Mouse (Mus musculus): ENCODE data around the gene Oit1. TPM values are rescaled to one million over a fixed set of nuclear protein-coding genes. Genes with fewer than 3 reads are reported as not detected.

Gene Oit1
- total and polyA plus RNA-seq, 3 experiments = not detected

DNA sequence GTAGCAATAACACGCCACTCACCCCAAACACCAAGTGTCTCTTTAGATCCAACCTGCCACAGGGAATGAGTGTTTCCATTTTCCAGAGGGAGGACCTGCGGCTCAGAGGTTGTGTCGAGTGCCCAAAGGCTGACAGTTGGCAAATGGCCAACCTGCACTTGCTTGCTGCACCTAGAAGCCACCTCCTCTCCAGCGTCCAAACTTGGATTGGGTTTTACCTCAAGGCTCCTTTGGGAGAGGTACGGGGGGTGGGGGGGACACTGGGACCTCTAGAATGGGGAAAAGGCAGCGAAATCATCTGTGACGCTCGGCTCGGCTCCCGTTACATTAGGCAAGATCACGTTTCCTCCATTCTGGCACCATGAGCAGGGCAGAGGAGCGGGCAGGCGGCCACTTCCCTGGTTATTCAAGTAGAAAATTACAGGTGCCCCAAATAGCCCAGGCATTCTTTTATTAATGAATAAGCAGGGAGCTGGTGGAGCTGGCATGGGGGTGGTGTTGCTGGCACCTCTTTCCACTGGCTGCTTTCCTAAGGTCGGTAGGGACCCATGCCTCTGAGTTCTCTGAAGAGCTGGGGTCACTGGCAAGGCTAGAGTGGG, 47.1 kb downstream of the Oit1 start:
- ATAC-seq (ENCODE audit: extremely low read depth, insufficient number of reproducible peaks, low FRiP score, poor library complexity, severe bottlenecking) (no peak), DNase-seq (ENCODE audit: low spot score) (no peak)
- no peak overlapping the region for H3K4me3 ChIP-seq (ENCODE audit: low read depth, low read length)
- TF ChIP-seq GATA2 (IDR thresholded peaks at IDR 0.05; ENCODE audit: borderline replicate concordance, low read depth, low read length) = no peak
- no peak for TF ChIP-seq CTCF (IDR thresholded peaks at IDR 0.05; ENCODE audit: low read depth, low read length)
- TF ChIP-seq TAL1 (conservative IDR thresholded peaks at IDR 0.05; ENCODE audit: low read depth, low read length) = no peak
- H3K27me3 ChIP-seq (ENCODE audit: insufficient read depth, low read length) = no peaks in the 10 kb centered on the region
- no peaks in the 10 kb centered on the region for H3K9me3 ChIP-seq (replicated peaks)
- no peaks in the 10 kb centered on the region for H3K36me3 ChIP-seq (replicated peaks)
- no peaks in the 10 kb centered on the region for H3K4me1 ChIP-seq (ENCODE audit: insufficient read depth, low read depth, low read length)

DNA sequence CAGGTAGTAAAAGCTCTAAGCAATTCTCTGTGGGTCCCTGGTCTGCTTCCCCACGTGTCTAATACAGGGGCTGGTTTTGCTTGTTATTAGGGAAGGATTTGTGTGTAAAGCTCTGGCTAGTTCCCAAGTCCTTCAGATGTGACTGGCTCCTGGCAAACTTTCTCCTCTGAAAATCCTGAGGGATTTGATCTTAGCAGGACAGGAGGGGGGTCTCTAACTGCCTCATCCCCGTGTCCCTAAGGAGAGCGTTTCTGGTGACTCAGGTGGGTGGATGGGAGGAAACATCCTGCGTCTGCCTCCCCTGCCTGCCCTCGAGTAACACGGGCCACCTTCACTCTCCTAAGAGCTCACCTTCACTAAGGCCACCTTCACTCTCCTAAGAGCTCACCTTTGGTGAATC, 48.2 kb downstream of the Oit1 start:
- ATAC-seq (ENCODE audit: extremely low read depth, insufficient number of reproducible peaks, low FRiP score, poor library complexity, severe bottlenecking) (no peak), DNase-seq (ENCODE audit: low spot score) (no peak)
- Histone ChIP-seq H3K9me3 (replicated peaks) (no peaks in the 10 kb centered on the region), H3K4me1 (ENCODE audit: insufficient read depth, low read depth, low read length) (no peaks in the 10 kb centered on the region), H3K27me3 (ENCODE audit: insufficient read depth, low read length) (no peaks in the 10 kb centered on the region), H3K4me3 (ENCODE audit: low read depth, low read length) (no peak overlapping the region), H3K36me3 (replicated peaks) (no peaks in the 10 kb centered on the region)
- TF ChIP-seq CTCF (IDR thresholded peaks at IDR 0.05; ENCODE audit: low read depth, low read length) = no peak
- no peak for TF ChIP-seq GATA1 (IDR thresholded peaks at IDR 0.05; ENCODE audit: borderline replicate concordance, low read length)
- TF ChIP-seq POLR2AphosphoS5 (IDR thresholded peaks at IDR 0.05; ENCODE audit: insufficient replicate concordance, low read depth, low read length) = no peak
- no peak for TF ChIP-seq GATA2 (IDR thresholded peaks at IDR 0.05; ENCODE audit: borderline replicate concordance, low read depth, low read length)
- no peak for TF ChIP-seq TAL1 (conservative IDR thresholded peaks at IDR 0.05; ENCODE audit: low read depth, low read length)

DNA sequence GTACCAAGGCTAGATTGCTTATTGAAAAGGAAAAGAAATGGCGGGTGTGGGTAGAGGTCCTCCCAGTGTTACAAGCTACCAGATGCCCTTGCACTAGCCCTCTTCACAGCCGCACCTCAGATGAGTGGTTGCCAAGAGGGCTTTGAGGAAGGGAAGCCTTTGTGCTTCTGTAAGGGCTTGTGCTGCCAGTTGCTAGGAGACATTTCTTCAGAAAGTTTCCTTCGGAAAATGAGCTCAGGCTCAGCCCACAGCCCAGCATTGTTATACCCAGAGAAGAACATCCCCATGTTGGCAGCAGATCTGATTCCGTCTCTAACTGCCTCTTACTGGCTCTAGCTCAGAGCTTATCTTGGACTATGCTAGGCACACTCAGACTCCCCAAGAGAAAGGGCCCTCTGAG, 49.0 kb downstream of the Oit1 start:
- DNase-seq (ENCODE audit: low spot score) (no peak), ATAC-seq (ENCODE audit: extremely low read depth, insufficient number of reproducible peaks, low FRiP score, poor library complexity, severe bottlenecking) (no peak)
- H3K36me3 ChIP-seq (replicated peaks) = no peaks in the 10 kb centered on the region
- no peaks in the 10 kb centered on the region for H3K4me1 ChIP-seq (ENCODE audit: insufficient read depth, low read depth, low read length)
- H3K9me3 ChIP-seq (replicated peaks) = no peaks in the 10 kb centered on the region
- no peaks in the 10 kb centered on the region for H3K27me3 ChIP-seq (ENCODE audit: insufficient read depth, low read length)
- no peak overlapping the region for H3K4me3 ChIP-seq (ENCODE audit: low read depth, low read length)
- TF ChIP-seq POLR2AphosphoS5 (IDR thresholded peaks at IDR 0.05; ENCODE audit: insufficient replicate concordance, low read depth, low read length) (no peak), TAL1 (conservative IDR thresholded peaks at IDR 0.05; ENCODE audit: low read depth, low read length) (no peak), CTCF (IDR thresholded peaks at IDR 0.05; ENCODE audit: low read depth, low read length) (no peak), GATA2 (IDR thresholded peaks at IDR 0.05; ENCODE audit: borderline replicate concordance, low read depth, low read length) (no peak), GATA1 (IDR thresholded peaks at IDR 0.05; ENCODE audit: borderline replicate concordance, low read length) (no peak)

DNA sequence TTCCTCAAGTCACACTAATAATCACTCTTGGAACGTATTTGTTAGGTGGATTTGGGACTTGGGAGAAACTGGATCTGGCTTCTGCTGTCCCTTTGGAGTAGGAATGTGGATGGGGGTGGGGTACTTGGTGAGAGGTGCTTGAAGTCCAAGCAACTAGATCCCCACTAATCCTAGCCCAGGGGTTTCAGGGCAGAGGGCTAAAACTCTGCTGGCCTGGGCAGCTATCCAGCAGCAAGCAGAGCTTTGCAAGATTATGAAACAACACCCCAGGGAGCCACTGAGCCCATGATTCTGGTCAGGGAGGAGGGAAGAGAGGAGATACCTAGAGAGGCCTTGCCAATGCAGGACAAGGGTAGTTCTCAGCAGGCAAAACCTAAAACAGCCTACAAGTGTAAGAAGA, 51.2 kb downstream of the Oit1 start:
- Histone ChIP-seq H3K4me1 (ENCODE audit: insufficient read depth, low read depth, low read length) (no peaks in the 10 kb centered on the region), H3K36me3 (replicated peaks) (no peaks in the 10 kb centered on the region), H3K27me3 (ENCODE audit: insufficient read depth, low read length) (no peaks in the 10 kb centered on the region), H3K9me3 (replicated peaks) (no peaks in the 10 kb centered on the region), H3K4me3 (ENCODE audit: low read depth, low read length) (no peak overlapping the region)
- no peak for ATAC-seq (ENCODE audit: extremely low read depth, insufficient number of reproducible peaks, low FRiP score, poor library complexity, severe bottlenecking)
- DNase-seq (ENCODE audit: low spot score) = no peak
- TF ChIP-seq CTCF (IDR thresholded peaks at IDR 0.05; ENCODE audit: low read depth, low read length) (no peak), POLR2AphosphoS5 (IDR thresholded peaks at IDR 0.05; ENCODE audit: insufficient replicate concordance, low read depth, low read length) (no peak), GATA1 (IDR thresholded peaks at IDR 0.05; ENCODE audit: borderline replicate concordance, low read length) (no peak), GATA2 (IDR thresholded peaks at IDR 0.05; ENCODE audit: borderline replicate concordance, low read depth, low read length) (no peak), TAL1 (conservative IDR thresholded peaks at IDR 0.05; ENCODE audit: low read depth, low read length) (no peak)

DNA sequence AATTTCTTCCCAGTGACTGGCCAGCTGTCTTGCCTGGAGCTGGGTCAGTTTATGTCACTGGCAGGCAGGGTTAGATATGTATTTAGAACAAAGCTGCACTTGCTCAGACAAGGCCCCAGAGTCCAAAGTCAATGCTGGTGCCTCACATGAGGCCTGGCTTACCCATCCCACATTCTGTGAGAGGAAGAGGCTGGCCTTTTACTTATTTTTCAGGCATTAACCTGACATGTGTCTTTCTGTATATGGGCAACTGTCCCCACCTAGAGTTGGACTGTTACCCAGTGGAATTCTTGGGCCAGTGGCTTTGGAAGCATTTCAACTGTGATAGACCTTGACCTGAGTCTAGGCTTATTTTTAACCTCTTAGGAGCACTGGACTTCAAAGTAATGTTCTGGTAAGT, 51.6 kb downstream of the Oit1 start:
- no peaks in the 10 kb centered on the region for H3K9me3 ChIP-seq (replicated peaks)
- no peak overlapping the region for H3K4me3 ChIP-seq (ENCODE audit: low read depth, low read length)
- H3K4me1 ChIP-seq (ENCODE audit: insufficient read depth, low read depth, low read length) = no peaks in the 10 kb centered on the region
- DNase-seq (ENCODE audit: low spot score) = no peak
- no peak for ATAC-seq (ENCODE audit: extremely low read depth, insufficient number of reproducible peaks, low FRiP score, poor library complexity, severe bottlenecking)
- no peak for TF ChIP-seq GATA1 (IDR thresholded peaks at IDR 0.05; ENCODE audit: borderline replicate concordance, low read length)
- no peak for TF ChIP-seq POLR2AphosphoS5 (IDR thresholded peaks at IDR 0.05; ENCODE audit: insufficient replicate concordance, low read depth, low read length)
- TF ChIP-seq CTCF (IDR thresholded peaks at IDR 0.05; ENCODE audit: low read depth, low read length) = no peak
- no peak for TF ChIP-seq TAL1 (conservative IDR thresholded peaks at IDR 0.05; ENCODE audit: low read depth, low read length)
- H3K36me3 ChIP-seq (replicated peaks) = no peaks in the 10 kb centered on the region
- H3K27me3 ChIP-seq (ENCODE audit: insufficient read depth, low read length) = no peaks in the 10 kb centered on the region

DNA sequence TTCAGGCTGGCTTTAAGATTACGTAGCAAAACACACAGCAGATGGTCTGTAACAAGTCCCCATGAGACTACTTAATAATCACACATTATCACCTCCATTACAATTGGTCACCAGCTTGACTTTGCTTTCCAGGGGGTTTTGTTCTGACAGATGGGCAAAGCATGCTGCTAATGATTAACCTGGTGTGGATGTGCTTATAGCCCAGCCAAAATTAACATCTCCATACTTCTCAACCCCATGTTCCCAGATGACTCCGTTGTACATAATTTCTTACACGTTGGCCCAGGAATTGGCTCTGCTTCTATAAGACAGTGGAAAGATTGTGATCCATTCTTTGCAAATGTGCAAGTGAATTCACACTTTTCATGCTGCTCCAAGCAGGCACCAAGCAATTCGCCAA, 52.8 kb downstream of the Oit1 start:
- DNase-seq (ENCODE audit: low spot score) (no peak), ATAC-seq (ENCODE audit: extremely low read depth, insufficient number of reproducible peaks, low FRiP score, poor library complexity, severe bottlenecking) (no peak)
- H3K36me3 ChIP-seq (replicated peaks) = no peaks in the 10 kb centered on the region
- no peaks in the 10 kb centered on the region for H3K9me3 ChIP-seq (replicated peaks)
- H3K4me3 ChIP-seq (ENCODE audit: low read depth, low read length) = no peak overlapping the region
- H3K4me1 ChIP-seq (ENCODE audit: insufficient read depth, low read depth, low read length) = no peaks in the 10 kb centered on the region
- H3K27me3 ChIP-seq (ENCODE audit: insufficient read depth, low read length) = no peaks in the 10 kb centered on the region
- TF ChIP-seq POLR2AphosphoS5 (IDR thresholded peaks at IDR 0.05; ENCODE audit: insufficient replicate concordance, low read depth, low read length) = no peak
- TF ChIP-seq CTCF (IDR thresholded peaks at IDR 0.05; ENCODE audit: low read depth, low read length) = no peak
- TF ChIP-seq GATA1 (IDR thresholded peaks at IDR 0.05; ENCODE audit: borderline replicate concordance, low read length) = no peak
- TF ChIP-seq TAL1 (conservative IDR thresholded peaks at IDR 0.05; ENCODE audit: low read depth, low read length) = no peak
- no peak for TF ChIP-seq GATA2 (IDR thresholded peaks at IDR 0.05; ENCODE audit: borderline replicate concordance, low read depth, low read length)
